Mouse (Mus musculus): ENCODE data around the gene Mief2. TPM values are rescaled to one million over a fixed set of nuclear protein-coding genes. Genes with fewer than 3 reads are reported as not detected.

The Mief2 gene
- polyA plus RNA-seq, 1 experiment: 17.9 TPM

DNA sequence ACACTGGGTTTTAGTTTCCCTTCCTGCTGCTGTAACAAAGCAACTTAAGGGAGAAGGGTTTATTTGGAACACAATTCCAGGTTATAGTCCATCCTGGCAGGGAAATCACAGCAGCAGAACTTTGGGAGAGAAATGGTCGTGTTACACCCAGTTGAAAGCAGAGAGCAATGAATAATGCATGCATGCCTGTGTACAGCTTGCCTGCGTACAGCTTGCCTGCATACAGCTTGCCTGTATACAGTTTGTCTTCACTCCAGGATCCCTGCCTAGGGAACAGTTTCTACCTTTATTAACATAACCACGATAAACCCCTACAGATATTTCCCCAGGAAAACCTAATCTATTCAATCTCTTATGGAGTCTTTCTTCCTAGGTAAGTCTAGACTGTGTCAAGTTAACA is 42.6 kb downstream of the Mief2 start:
- H3K27me3 ChIP-seq (replicated peaks; ENCODE audit: control insufficient read depth, insufficient read depth, low read length): no peaks in the 10 kb centered on the region
- no peaks in the 10 kb centered on the region for H3K36me3 ChIP-seq (ENCODE audit: control insufficient read depth, insufficient read depth, low read length)
- 80% methylated on average over 3 of the region's 3 CpGs for WGBS
- no peak for DNase-seq
- no peak overlapping the region for H3K4me3 ChIP-seq (ENCODE audit: insufficient read depth, low read depth, low read length)
- no peaks in the 10 kb centered on the region for H3K4me1 ChIP-seq (ENCODE audit: control insufficient read depth, insufficient read depth, low read length)
- H3K27ac ChIP-seq (ENCODE audit: insufficient read depth, low read depth, low read length): no peak overlapping the region
- TF ChIP-seq CTCF (conservative IDR thresholded peaks at IDR 0.05; ENCODE audit: insufficient read depth, insufficient read length, low read depth, low read length) (no peak), POLR2A (IDR thresholded peaks at IDR 0.05; ENCODE audit: low read depth, low read length) (no peak)

DNA sequence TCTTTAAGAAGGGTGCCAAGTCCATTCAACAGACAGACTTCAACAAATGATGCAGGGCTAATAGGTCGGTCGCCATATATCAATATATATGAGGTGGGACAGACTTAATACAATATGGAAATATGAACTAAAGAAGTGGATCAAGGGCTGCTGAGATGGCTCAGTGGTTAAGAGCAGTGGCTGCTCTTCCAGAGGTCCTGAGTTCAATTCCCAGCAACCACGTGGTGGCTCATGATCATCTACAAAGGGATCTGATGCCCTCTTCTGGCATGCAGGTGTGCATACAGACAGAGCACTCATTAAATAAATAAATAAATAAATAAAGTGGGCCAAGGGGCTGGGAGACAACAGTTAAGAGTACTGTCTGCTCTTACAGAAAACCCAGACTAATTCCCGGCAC is 44.0 kb downstream of the Mief2 start:
- 84% methylated on average over 4 of the region's 4 CpGs for WGBS
- Histone ChIP-seq H3K4me3 (ENCODE audit: insufficient read depth, low read depth, low read length) (no peak overlapping the region), H3K27ac (ENCODE audit: insufficient read depth, low read depth, low read length) (no peak overlapping the region), H3K4me1 (ENCODE audit: control insufficient read depth, insufficient read depth, low read length) (peaks cover 7% of the 10 kb centered on the region; the same call in 1 of the 2 replicates), H3K27me3 (replicated peaks; ENCODE audit: control insufficient read depth, insufficient read depth, low read length) (no peaks in the 10 kb centered on the region), H3K36me3 (ENCODE audit: control insufficient read depth, insufficient read depth, low read length) (no peaks in the 10 kb centered on the region)
- TF ChIP-seq CTCF (conservative IDR thresholded peaks at IDR 0.05; ENCODE audit: insufficient read depth, insufficient read length, low read depth, low read length) (no peak), POLR2A (IDR thresholded peaks at IDR 0.05; ENCODE audit: low read depth, low read length) (no peak)
- no peak for DNase-seq

DNA sequence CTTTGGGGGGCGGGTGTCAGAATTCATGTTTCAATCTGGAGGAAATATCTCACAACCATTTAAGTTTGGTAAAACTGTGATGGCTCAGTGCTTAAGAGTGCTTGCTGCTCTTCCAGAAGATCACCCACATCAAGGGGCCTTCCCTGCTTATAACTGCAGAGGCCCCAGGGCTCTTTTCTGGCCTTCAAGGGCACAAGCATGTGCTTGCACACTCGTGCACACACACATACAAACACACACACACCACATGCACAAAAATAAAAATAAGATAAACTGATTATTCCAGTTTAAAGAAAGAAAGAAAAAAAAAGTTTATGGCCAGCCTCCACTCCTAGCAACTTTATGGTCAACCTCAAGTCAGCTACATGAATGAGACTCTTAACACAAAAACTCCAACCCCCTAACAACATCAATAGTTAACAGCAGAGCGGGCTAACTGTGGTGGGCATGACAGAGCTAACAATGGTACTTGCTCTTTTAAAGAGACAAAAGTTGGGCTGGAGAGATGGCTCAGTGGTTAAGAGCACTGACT is 46.0 kb downstream of the Mief2 start:
- H3K36me3 ChIP-seq (ENCODE audit: control insufficient read depth, insufficient read depth, low read length): no peaks in the 10 kb centered on the region
- H3K27ac ChIP-seq (ENCODE audit: insufficient read depth, low read depth, low read length): no peak overlapping the region
- no peak overlapping the region for H3K4me3 ChIP-seq (ENCODE audit: insufficient read depth, low read depth, low read length)
- TF ChIP-seq CTCF (conservative IDR thresholded peaks at IDR 0.05; ENCODE audit: insufficient read depth, insufficient read length, low read depth, low read length) (no peak), POLR2A (IDR thresholded peaks at IDR 0.05; ENCODE audit: low read depth, low read length) (no peak)
- DNase-seq: no peak
- WGBS: 88% methylated on average over 3 of the region's 3 CpGs
- no peaks in the 10 kb centered on the region for H3K27me3 ChIP-seq (replicated peaks; ENCODE audit: control insufficient read depth, insufficient read depth, low read length)
- H3K4me1 ChIP-seq (ENCODE audit: control insufficient read depth, insufficient read depth, low read length): peaks cover 20% of the 10 kb centered on the region

DNA sequence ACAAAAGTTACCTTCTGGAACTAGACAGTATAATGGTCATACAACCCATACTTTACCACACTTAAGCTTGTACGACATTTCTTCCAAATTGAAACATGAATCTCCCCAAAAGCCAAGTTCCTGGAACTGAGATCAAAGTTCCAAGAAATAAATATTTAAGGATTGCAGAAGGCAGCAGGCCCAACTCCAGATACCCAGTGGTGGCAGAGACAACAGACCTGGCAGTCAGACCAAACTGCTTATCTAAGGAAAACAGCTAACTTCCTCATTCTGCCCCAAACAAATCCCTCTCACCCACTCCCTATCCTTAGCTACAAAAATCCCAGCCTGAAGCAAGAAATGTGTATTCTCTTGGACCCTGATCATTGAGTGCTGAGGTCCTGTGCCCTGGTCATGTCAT is 46.6 kb downstream of the Mief2 start:
- H3K27ac ChIP-seq (ENCODE audit: insufficient read depth, low read depth, low read length): no peak overlapping the region
- peak; percentile 29 for DNase-seq
- peaks cover 24% of the 10 kb centered on the region for H3K4me1 ChIP-seq (ENCODE audit: control insufficient read depth, insufficient read depth, low read length)
- no peak overlapping the region for H3K4me3 ChIP-seq (ENCODE audit: insufficient read depth, low read depth, low read length)
- no peaks in the 10 kb centered on the region for H3K27me3 ChIP-seq (replicated peaks; ENCODE audit: control insufficient read depth, insufficient read depth, low read length)
- TF ChIP-seq POLR2A (IDR thresholded peaks at IDR 0.05; ENCODE audit: low read depth, low read length) (no peak), CTCF (conservative IDR thresholded peaks at IDR 0.05; ENCODE audit: insufficient read depth, insufficient read length, low read depth, low read length) (no peak)
- WGBS: 42% methylated on average over 1 of the region's 1 CpGs
- no peaks in the 10 kb centered on the region for H3K36me3 ChIP-seq (ENCODE audit: control insufficient read depth, insufficient read depth, low read length)

DNA sequence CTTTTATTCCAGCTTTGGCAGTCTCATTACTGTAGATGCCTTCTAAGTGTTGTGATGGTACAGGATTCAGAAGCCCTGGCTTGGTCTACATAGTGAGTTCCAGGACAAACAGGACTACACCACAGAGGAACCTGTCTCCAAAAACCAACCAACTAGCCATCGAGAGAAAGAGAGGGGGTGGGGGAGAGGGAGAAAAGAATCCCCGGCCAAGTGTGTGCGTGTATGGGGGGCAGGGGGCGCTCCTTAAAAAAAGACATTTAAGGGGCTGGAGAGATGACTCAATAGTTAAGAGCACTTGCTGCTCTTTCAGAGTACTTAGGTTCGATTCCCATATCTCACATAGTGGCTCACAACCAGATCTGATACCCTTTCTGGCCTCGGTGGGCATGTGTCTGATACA is 47.4 kb downstream of the Mief2 start:
- Histone ChIP-seq H3K4me1 (ENCODE audit: control insufficient read depth, insufficient read depth, low read length) (peaks cover 31% of the 10 kb centered on the region), H3K4me3 (ENCODE audit: insufficient read depth, low read depth, low read length) (no peak overlapping the region), H3K36me3 (ENCODE audit: control insufficient read depth, insufficient read depth, low read length) (no peaks in the 10 kb centered on the region), H3K27ac (ENCODE audit: insufficient read depth, low read depth, low read length) (no peak overlapping the region), H3K27me3 (replicated peaks; ENCODE audit: control insufficient read depth, insufficient read depth, low read length) (no peaks in the 10 kb centered on the region)
- DNase-seq: no peak
- WGBS: 71% methylated on average over 6 of the region's 6 CpGs
- TF ChIP-seq POLR2A (IDR thresholded peaks at IDR 0.05; ENCODE audit: low read depth, low read length): no peak
- TF ChIP-seq CTCF (conservative IDR thresholded peaks at IDR 0.05; ENCODE audit: insufficient read depth, insufficient read length, low read depth, low read length): no peak

DNA sequence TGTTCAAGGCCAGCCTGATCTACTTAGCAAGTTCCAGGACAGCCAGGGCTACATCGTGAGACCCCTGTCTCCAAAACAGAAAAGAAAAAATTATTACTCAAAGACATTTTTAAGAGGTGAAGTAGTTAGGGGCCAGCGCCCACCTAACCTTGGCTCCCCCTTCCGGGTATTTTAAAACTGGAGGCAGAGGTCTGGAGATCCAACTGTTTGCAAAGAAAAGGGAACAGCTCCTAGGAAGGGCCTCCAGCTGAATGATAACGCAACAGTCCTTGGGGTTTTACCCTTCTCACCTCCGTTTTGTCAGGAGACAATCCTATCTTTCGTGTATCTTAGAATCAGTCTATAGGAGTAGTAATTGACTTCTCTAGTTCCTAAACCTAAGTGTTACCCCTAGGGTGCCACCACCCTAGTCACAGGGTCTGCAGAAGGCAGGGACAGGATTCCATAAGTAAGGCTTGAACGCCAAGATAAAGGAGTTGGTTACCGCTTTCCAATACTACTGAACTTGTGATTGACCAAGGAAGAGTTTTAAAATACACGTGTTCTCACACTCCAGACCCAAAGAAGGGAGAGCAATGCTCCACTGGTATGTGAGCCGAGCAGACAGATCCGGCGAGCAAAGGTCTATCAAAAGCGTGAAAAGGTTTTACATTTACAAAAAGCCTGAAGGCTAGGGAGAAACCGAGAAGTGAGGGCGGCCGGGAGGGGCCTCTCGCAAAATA is 48.1 kb downstream of the Mief2 start:
- TF ChIP-seq CTCF (conservative IDR thresholded peaks at IDR 0.05; ENCODE audit: insufficient read depth, insufficient read length, low read depth, low read length) (no peak), POLR2A (IDR thresholded peaks at IDR 0.05; ENCODE audit: low read depth, low read length) (no peak)
- WGBS: 2% methylated on average over 17 of the region's 17 CpGs
- H3K27ac ChIP-seq (ENCODE audit: insufficient read depth, low read depth, low read length): peak overlapping the region; percentile 28; the same call in 1 of the 2 replicates
- H3K27me3 ChIP-seq (replicated peaks; ENCODE audit: control insufficient read depth, insufficient read depth, low read length): no peaks in the 10 kb centered on the region
- peak overlapping the region; percentile 63 for H3K4me3 ChIP-seq (ENCODE audit: insufficient read depth, low read depth, low read length)
- peak; percentile 89 for DNase-seq
- no peaks in the 10 kb centered on the region for H3K36me3 ChIP-seq (ENCODE audit: control insufficient read depth, insufficient read depth, low read length)
- peaks cover 35% of the 10 kb centered on the region for H3K4me1 ChIP-seq (ENCODE audit: control insufficient read depth, insufficient read depth, low read length)

DNA sequence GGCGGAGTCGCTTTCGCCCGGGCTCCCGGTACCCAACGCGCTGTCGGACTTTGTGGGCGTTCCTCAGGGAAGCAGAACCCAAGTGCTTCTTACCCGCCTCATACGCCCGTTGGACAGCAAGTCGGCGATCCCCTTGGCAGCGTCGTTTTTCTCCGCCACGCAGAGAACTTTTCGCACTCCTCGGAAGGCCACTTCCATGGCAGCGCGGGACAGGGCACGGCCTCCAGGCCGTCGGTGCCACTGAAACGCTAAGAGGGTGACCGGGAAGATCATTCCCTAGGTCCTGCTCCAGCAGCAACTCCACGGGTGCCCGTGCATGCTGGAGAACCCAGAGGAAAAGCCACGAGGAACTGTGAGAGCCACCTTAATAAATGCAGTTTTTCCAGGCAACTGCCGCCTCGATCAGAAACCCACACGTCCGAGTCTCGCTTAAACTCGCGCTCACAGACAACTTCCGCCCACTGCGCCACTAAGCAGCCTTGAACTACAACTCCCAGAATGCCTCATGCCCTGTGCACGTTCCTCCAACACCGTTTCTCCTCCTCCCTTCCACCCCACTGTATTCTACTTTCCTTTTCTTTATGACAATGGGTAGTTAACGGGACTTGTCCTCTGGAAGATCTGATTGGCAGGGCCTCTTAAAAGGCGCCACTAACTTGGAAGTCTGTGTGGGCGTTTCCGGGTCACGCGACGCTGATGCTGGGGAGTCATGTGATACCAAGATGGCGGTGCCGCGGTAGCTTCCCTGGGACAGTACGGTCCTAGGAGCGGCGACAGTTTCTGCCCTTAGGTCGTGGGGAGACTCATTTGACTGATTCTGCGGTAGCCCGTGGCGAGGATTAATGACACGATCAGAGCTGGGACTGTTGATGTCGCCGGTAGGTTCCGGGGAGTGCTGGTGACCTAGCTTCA is 48.9 kb downstream of the Mief2 start, which contains the start of the genes Top3a and Smcr8:
Top3a (minus strand) TSS at position 537 of the 912 bp plus-strand sequence.
Smcr8 (plus strand) TSS at position 696 of the 912 bp plus-strand sequence.
- TF ChIP-seq CTCF (conservative IDR thresholded peaks at IDR 0.05; ENCODE audit: insufficient read depth, insufficient read length, low read depth, low read length): no peak
- TF ChIP-seq POLR2A (IDR thresholded peaks at IDR 0.05; ENCODE audit: low read depth, low read length): peak; percentile 59
- Histone ChIP-seq H3K27me3 (replicated peaks; ENCODE audit: control insufficient read depth, insufficient read depth, low read length) (no peaks in the 10 kb centered on the region), H3K27ac (ENCODE audit: insufficient read depth, low read depth, low read length) (peak within 1 kb of the TSS; percentile 93), H3K4me3 (ENCODE audit: insufficient read depth, low read depth, low read length) (peak within 1 kb of the TSS; percentile 63), H3K4me1 (ENCODE audit: control insufficient read depth, insufficient read depth, low read length) (peaks cover 35% of the 10 kb centered on the region), H3K36me3 (ENCODE audit: control insufficient read depth, insufficient read depth, low read length) (no peaks in the 10 kb centered on the region)
- DNase-seq: peak; percentile 94
- under 1% methylated on average over 62 of the region's 62 CpGs for WGBS

All from kidney, adult 2 months (tissue).